Mouse (Mus musculus) right cerebral cortex, postnatal 25 days (tissue): Measurements from ENCODE around the gene Hap1.
"Not testable (repeated sequence)": the region's sequence is repeated elsewhere in the genome, so short reads cannot be mapped to it uniquely, and the experiment has no call there.

Experiments
- DNase-seq: peaks from one replicate; pipeline ENCODE4 v3.0.0; 2022

Hap1 gene

GRCm38 (mm10) chr11:100389931-100390445, 34.1 kb upstream of the Hap1 start:
- DNase-seq: no peak

GRCm38 (mm10) chr11:100388588-100388987, 32.7 kb upstream of the Hap1 start:
- no peak for DNase-seq

- DNase-seq: peak; percentile 38
These were observed 31.9 kb upstream of the Hap1 start for GRCm38 (mm10) chr11:100387589-100388375.

GRCm38 (mm10) chr11:100387111-100387510, 31.2 kb upstream of the Hap1 start:
- no peak for DNase-seq

- DNase-seq: no peak
These were observed 30.7 kb upstream of the Hap1 start for GRCm38 (mm10) chr11:100386586-100386985.

- no peak for DNase-seq
These were observed 29.1 kb upstream of the Hap1 start for GRCm38 (mm10) chr11:100385016-100385415.

- DNase-seq: no peak
These were observed 26.8 kb upstream of the Hap1 start for GRCm38 (mm10) chr11:100382682-100383081.

- no peak for DNase-seq
These were observed 23.4 kb upstream of the Hap1 start for GRCm38 (mm10) chr11:100379311-100379710.

GRCm38 (mm10) chr11:100378446-100378845, 22.5 kb upstream of the Hap1 start:
- no peak for DNase-seq

- DNase-seq: no peak
These were observed 22.1 kb upstream of the Hap1 start for GRCm38 (mm10) chr11:100377989-100378388.

GRCm38 (mm10) chr11:100376746-100377389, 20.9 kb upstream of the Hap1 start:
- DNase-seq: no peak

GRCm38 (mm10) chr11:100376005-100376404, 20.1 kb upstream of the Hap1 start:
- no peak for DNase-seq

GRCm38 (mm10) chr11:100375127-100375526, 19.2 kb upstream of the Hap1 start:
- no peak for DNase-seq

GRCm38 (mm10) chr11:100371981-100372558, 16.1 kb upstream of the Hap1 start:
- DNase-seq: no peak

GRCm38 (mm10) chr11:100369822-100370221, 13.9 kb upstream of the Hap1 start:
- DNase-seq: no peak

GRCm38 (mm10) chr11:100369145-100369544, 13.2 kb upstream of the Hap1 start:
- DNase-seq: no peak

- peak; percentile 40 for DNase-seq
These were observed 7.1 kb upstream of the Hap1 start for GRCm38 (mm10) chr11:100362979-100363562.

GRCm38 (mm10) chr11:100362209-100362978, 6.5 kb upstream of the Hap1 start:
- peak; percentile 54 for DNase-seq

GRCm38 (mm10) chr11:100361059-100361458, 5.1 kb upstream of the Hap1 start:
- DNase-seq: not testable (repeated sequence)

GRCm38 (mm10) chr11:100360175-100360574, 4.2 kb upstream of the Hap1 start:
- DNase-seq: no peak

GRCm38 (mm10) chr11:100357408-100357807, 1.5 kb upstream of the Hap1 start:
- no peak for DNase-seq

- DNase-seq: no peak
These were observed 887 bp upstream of the Hap1 start for GRCm38 (mm10) chr11:100356819-100357211.
